Mouse (Mus musculus) kidney, adult 2 months (tissue): ENCODE results near the gene Olfr1061.

ENCODE experiments used
- CTCF ChIP-seq: fragments of 200-500 bp; conservative IDR thresholded peaks from 2 replicates; pipeline ENCODE4 v1.5.1; 2011; ENCODE audit warnings: low read depth, mild to moderate bottlenecking, control low read depth, low read length, moderate library complexity, mixed read lengths; ENCODE audit not compliant: insufficient read depth, insufficient read length
- POLR2A ChIP-seq: fragments of 200-500 bp; IDR thresholded peaks from one replicate; pipeline ENCODE4 v1.6.1; 2011; ENCODE audit warnings: low read depth, low read length, control low read depth

GRCm38 (mm10) chr2:86413950-86414349, at the start of gene Olfr1061:
- TF ChIP-seq CTCF (no peak), POLR2A (no peak)
